Mouse (Mus musculus) layer of hippocampus, postnatal 36 days (tissue): ENCODE results near the gene Rapgef4. TPM values are rescaled to one million over a fixed set of nuclear protein-coding genes. Genes with fewer than 3 reads are reported as not detected.

ENCODE experiments used
- DNase-seq, 2 experiments: peaks; one replicate each; pipeline ENCODE4 v3.0.0; 2022
- total RNA-seq, 2 experiments: library from RNA; stranded (reverse); gene quantifications; 2 replicates each; pipeline ENCODE4 v1.2.3; 2021

Rapgef4 gene
- total RNA-seq, 2 experiments from 2014 or later: 339 to 358 TPM

DNA sequence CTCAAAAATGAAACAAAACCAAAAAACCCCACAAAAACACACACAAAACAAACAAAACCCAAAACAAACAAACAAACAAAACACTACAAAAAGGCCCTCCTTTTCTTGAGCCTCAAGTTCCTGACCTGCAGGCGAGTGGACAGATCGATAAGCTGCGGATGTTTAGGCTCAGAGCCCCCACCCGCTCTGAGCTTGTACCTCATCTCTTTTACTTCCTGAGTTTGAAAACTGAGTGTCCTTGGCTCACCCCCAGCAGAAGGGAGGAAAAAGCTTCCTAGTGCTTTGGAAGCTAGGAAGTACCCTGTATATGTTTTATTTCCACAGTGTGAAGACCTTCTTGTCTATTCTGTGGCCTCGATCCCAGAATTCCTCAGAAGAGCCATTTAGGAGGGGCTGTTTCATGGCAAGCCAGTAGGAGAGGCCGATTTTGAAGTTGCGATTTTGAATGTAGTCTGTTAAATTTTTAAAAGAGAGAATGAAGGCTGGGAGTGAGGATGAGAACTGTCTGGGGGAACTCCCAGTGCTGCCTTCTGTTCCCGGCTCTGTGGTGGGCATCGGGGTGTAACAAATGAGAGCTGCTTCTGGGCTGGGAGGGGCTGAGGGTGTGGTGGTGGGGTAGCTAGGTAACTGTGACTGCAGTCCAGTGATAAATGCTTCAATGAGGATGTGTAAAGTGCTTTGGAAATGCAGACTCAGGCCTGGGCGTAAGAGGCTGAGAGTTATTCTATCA lies 2.0 kb downstream of the Rapgef4 start:
- DNase-seq: no peak

DNA sequence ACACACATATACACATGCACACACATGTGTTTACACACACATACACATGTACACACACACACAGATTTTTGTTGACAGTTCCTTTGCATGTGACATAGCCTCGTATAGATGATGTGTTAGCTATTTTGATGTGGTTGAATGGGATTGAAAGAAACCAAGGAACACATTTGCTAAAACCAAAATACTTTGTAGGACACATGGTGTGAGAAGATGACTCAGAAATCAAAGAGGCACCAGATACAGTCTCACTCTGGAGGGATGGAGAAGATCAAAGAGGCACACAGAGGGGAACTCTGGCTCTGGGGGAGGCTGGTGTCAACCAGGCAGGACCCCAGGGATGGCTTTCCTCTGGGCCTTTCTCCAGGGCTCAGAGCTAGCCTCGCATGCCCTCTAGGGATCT lies 4.7 kb downstream of the Rapgef4 start:
- DNase-seq: no peak

DNA sequence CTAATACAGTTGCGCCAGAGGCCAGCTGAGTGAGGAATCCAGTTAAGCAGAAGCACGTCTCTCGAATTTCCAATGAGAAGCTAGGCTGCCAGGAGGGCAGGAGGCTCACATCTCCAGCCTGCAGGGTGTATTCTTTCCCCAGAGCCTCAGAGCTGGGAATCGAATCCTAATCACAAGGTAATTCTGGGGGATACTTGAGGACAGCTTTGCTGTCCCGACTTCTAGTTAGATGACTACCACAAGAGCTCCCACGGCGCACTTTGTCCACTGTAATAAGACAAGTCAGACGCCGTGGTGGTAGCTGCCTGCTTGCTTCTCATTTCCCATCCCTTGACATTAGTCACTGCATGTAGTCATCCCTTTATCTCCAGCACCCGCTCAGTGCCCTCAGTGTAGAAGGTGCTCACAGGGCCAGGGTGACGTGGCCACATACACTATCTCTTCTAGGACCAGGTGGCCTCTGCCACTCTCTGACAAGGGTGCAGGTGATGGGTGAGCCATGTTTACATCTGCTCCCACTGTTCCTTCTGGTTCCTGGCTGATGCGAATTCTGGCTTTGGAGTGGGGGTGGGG lies 5.3 kb downstream of the Rapgef4 start:
- DNase-seq: no peak

DNA sequence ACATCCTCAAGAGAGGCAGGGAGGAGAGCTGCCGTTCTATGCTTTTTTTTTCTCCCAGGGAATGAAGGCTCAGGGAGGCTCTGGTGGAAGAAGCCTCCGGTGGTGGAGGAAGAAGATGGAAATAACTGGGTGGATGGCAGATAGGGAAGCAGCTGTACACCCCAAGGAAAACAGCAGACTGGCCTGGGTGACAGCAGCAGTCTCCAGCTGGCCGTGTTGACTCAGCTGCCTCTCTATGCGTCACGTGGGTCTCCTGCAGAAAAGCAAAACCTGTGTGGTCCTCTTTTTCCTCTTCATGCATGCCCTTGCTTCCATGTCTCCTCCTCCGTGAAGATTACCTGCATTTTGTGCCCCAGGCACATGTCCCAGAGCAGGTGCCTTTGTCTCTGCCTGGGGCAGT lies 7.5 kb downstream of the Rapgef4 start:
- DNase-seq: peak in 1 of 2 experiments; percentile 48

DNA sequence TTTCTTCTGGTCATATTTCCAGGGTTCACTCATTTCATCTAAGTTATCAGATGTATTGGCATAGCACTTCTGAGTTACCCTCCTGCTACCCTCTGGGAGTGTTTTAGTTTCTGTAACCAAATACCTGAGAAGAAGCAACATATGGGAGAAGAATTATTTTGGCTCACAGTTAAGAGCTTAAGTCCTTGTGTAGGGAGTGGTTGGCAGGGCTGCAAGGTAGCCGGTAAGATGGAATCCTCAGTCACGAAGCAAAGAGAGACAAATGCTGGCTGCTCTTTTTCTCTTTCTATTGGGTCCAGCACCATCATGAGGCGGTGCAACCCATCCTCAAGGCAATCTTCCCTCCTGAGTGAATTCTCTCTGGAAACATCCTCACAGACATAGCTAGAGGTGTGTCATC lies 11.1 kb downstream of the Rapgef4 start:
- no peak for DNase-seq

DNA sequence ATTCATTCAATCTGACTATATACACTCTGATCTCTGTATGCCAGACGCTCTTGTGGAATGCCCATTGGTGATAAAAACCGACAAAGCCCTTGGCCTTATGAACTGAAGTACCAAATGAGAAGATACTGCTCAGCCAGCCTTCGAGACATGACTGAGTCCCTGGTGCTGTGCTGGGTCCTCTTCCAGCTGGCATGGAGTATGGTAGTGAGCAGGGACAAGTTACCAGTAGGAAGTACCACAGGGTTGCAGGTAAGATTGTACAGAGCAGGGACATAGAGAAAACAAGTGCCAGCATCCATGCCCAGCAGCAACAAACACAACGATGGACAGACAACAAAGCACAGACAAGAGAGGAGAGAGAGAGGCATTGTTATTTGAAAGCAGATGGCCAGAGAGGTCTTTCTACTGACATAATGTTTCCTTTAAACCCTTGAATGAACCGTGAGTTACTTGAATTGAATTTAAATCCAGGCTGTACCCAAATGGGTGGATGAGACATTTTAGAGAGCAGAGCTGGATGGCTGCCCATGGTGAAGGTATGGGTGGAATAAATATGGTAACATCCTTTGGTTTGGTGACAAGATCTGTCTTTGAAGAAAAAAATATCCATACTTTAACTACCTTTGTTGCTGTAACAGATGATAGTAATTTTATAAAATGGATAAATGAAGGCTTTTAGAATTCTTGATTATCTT lies 12.8 kb downstream of the Rapgef4 start:
- no peak for DNase-seq

DNA sequence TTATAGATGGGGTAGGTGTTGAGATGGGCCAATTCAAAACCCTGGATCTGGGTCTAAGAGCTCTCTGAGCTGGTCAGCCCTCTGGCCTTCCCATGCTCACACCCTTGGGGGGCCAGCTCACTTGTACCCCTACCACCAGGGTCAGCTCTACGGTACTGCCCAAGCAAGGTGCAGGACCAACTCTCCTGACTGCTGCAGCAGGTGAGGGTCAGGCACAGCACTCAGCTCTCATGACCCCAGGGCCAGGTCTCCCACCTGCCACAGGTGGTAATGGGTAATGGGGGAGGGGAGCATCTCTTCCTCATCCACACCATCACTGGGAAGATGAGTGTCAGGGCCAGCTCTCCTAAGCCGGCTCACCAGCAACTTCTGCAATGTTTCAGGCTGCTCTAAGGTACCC lies 17.5 kb downstream of the Rapgef4 start:
- DNase-seq: no peak

DNA sequence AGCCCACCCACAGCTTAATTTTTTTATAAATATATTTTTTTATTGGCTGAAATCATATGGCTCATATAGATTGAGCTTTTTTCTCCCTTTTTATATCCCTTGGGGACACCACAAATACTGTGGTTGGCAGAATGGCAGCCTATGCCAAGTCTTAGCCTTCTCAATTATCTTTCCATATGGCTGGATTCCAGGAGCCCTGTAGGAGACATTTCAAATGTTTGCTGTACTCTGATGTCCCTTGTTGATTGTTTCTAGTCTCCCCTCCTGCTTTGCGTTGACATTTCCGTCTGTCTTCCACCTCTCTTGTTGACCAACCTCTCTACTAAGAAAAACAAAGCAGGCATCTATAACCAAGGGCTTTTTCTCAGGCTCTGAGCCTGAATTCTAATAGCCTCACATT lies 19.1 kb downstream of the Rapgef4 start:
- no peak for DNase-seq

DNA sequence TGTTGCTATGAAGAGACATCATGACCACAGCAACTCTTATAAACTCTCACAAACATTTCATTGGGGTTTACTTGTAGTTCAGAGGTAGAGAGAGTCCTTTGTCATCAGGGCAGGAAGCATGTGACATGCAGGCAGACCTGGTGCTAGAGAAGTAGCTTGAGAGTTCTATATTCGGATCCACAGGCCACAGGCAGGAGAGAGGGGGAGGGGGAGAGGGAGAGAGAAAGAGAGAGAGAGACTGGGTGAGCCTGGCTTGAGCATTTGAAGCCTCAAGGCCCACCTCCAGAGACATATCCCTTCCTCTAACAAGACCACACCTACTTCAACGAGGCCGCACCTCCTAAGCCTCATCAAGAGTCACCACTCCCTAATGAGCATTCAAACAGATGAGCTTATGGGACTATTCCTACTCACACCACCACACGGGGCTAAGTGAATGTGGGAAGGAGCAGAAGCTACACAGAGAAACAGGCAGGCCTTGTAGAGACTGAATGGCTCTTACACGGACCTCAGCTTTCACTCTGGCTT lies 21.9 kb downstream of the Rapgef4 start:
- no peak for DNase-seq

DNA sequence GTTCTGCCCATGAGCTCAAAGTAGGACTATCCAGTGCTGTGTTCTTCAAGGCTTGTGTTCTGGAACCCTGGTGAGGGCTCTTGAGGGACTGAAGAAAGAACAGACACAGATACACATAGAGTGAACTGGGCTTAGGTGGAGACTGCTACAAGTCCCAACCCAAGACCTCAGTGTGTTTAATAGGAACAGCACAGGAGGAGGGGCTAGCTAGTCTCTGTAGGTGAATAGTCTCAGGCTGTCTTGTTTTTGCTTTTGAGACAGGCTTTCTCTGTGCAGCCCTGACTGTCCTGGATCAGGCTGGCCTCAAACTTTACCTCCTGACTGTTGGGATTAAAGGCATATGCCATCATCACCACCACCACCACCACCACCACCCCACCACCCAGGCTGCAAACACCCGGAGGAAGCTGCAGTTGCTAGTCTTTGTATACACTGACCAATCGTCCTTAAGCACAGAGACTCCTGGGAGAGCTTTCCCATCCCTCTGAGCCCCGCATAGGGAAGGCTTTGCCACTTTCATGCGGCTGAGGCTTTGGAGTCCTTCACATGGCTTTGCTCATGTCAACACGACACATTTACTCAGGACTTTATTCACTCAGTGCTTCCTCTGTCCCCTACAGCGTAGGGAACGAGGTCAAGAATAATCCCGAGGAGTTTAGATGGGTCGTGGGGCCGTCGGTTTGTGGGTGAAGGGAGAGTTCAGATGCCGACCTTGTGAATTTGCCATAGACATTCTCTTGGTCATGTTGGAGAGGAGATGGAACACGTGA lies 22.9 kb downstream of the Rapgef4 start:
- no peak for DNase-seq

DNA sequence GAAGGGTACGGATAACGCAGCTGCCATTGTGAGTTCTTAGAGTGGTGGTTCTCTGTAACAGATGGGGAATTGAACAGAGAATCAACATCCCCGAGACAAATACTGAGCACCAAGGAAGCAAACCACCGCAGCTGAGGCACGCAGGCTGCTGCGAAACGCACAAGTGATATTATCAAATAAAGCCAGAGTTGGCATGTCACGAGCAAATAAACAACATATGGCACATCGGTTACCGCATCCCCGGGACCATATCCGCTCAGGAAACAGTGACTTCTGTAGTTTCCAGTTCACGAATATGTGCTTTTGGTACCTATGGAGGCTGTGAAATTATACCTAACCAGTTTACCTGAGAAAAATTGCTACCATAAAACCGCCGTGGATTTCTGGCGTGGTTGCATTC lies 24.0 kb downstream of the Rapgef4 start:
- no peak for DNase-seq

DNA sequence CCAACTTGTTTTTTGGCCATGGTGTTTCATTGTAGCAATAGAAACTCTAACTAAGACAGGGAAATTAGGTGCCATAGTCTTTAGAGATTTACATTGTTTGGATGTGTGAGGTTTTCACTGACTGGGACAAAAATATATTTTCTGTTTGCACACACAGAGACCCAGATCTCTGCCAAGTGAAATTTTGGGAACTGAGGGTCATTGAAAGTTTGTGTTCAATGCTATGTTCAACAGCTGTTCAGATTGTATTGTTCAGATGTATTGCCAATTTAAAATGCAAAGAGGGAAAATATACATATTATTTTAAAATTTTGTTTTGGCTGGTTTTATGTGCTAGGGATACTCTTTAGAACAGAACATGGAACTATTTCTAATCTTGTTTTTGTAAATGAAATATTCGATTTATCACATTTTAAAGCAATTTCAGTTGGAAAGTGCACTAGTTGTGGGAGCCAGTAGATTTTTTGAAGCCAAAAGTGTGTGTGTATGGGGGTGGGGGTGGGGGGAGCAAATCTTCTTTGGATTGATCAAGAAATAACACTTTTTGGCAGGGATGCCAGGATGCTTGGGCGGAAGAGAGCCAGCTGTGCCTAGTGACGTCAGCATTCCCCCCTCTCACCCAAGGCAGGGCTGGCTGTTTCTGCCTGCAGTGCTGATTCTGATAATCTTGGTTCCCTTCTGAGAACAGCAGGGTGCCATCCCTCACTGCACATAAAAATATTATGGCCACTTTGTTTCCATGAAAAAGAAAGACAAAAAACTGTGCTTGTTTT lies 28.6 kb downstream of the Rapgef4 start:
- DNase-seq: peak in 1 of 2 experiments; percentile 34

DNA sequence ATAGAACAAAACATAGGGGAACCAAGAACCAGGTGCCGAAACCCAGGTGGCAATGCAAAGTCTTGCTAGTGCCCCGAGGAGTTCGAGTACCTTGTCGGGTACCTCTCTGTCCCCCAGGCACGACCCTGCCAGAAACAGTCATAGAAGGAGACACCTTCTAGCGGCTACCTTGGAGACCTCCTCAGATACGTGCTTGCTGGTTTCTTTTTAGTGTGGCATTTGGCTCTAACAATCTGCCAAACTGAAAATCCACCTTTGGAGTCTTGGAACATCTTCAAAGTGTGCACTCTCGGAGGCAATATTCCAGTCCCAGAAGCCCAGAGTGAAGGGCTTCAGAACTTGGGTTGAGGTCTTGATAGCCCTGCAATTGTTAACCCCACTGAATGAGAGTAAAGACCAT lies 34.3 kb downstream of the Rapgef4 start:
- DNase-seq: no peak

DNA sequence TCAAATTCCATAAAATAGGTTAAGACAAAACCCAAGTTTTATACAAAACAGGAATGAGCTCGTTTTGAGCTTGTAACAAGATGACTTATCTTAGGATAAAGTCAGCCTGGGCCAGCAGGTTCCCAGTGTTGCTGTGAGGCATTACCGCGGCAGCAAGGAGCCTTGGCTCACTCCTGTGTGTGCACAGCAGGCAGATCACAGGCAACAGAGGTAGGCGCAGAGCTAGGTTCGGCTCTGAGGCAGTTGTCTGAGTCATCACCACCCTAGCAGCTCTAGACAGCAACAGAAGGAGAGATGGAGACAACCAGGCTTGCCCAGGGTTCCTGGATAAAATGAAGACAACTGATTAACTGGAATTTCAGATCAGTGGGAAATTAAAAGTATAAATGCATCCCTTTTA lies 35.0 kb downstream of the Rapgef4 start:
- DNase-seq: no peak

DNA sequence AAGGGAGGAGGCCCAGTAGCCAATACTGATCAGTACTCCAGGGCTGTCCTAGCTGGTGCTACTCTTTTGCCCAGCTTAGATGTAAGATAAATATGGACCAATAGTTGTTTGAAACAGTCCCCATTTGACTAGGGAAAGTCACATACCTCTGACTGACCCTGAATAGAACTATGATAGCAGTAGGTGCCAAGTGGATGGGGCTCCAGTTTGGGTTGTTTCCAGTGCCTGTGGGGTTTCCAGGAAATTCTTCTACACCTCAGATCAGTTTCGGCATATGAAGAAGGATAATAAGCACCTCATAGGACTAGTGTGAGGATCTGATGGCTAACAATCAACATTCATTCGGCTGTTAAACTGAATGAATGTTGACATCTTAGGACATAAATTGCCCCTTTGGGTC lies 36.1 kb downstream of the Rapgef4 start:
- no peak for DNase-seq

DNA sequence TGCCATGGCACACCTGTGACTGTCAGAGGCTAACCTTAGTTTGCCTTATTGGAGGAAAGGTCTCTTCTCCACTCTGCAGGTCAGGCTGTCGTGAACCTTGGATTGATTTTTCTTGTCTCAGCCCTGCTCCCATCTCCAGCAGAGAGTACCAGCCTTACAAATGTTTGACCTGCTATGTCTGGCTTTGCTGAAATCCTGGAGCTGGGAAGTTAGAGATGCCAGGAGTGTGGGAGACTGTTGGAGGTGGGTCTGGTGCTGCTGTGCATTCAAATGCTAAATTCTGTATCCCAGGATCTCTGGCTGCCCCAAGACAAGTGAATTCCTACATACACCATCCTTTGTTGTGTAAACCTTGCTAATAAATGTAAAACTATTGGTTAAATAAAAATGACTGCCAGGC lies 37.7 kb downstream of the Rapgef4 start:
- no peak for DNase-seq

DNA sequence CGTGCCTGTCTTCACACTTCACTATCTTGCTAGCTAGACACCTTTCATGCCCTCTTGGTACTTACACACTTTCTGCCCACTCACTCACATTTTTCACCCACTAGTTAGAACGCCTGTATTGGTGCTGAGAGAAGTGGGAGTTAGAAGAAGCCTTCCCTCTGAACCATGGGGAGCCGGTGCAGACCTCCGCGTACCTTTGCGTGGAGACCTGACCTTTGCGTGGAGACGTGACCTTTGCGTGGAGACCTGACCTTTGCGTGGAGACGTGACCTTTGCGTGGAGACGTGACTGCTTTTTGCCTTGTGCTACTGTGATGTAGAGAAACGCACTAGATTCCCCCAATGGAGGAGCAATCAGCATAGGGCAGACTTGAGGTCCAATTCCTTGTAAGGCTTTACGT lies 39.7 kb downstream of the Rapgef4 start:
- no peak for DNase-seq

DNA sequence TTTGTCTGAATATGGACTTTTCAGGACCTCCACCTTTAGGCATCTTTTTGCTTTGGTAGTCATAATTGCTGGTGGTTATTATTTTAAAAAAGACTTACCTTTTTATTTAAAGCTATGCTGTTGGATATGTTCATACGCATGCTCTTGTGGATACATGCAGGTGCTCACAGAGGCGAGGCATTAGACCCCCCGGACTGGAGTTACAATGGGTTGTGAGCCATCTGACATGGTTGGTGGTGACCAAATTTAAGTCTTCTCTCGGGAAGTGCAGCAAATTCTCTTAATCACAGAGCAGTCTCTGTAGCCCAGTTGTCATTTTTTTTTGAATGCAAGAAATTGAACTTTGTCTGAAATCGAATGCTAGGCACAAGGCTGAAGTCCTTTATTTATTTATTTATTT lies 40.4 kb downstream of the Rapgef4 start:
- no peak for DNase-seq

DNA sequence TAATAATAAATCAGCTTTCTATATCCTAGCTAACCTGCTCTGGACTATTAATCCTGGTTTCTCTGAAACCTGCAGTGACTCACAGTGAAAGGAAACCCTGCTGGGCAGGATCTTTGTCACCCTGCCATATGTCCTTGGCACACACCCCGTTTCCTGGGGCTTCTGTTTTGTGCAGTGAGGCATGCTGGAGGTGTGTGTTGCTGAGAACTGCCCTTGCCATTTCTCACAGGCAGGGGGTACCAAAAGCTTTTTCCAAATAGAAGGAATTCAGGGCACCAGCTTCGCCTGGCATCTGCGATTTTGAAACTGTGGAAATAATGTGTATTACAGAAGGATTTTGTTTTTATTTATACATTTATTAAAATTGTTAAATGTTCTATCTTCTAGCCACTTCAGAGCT lies 40.8 kb downstream of the Rapgef4 start:
- peak; percentile 38 to 50 for DNase-seq

DNA sequence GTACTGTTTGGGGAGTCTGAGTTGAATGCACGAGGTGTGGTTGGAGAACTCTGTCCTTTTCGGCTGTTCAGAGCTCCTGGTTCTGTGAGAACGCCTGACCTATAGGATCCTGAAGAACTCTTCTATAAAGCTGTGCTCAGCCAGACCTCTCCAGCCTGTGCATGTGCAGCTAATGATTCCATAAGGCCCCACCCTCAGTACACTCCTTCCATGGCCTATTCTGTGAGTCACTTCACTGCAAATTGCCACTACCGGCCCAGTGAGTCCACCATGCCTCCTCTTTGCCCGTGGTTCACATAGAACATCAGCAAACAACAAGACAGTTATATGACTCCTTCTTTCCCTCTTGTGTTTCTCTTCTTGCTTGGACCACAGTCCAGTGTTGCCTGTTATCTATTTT lies 42.8 kb downstream of the Rapgef4 start:
- DNase-seq: no peak

DNA sequence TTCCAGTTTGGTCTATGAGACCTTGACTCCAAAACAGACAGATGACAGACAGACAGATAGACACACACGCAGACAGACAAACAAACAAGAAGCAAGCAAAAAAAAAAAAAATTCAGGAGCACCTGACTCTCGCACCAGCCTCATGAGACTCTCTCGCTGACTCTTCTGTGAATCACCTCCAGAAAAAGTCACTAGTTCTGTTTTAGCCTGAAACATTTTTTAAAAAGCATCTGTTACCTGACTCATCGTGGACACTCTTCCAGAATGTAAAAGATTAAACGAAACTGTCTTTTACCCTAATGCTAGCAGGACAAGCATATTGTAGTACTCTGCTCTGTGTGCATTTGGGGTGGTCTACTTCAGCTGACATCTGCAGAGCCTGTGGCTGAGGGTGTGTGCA lies 44.6 kb downstream of the Rapgef4 start:
- DNase-seq: no peak

DNA sequence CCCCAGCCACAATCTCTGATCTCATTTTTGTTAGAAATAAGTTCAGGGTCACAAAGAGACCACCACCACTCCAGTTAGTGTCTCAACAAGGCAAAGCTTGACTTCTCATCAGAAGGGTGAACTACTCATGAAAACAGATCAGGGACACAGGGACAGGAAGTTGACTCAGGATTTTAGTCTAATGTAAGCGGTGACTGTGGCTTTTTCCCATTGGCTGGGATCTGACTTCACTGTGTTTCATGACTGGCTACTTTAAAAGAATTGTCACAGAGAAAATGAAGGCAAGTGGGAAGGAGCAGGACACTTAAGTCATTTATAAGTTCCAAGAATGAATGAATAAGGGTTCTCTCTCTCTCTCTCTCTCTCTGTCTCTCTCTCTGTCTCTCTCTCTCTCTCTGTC lies 45.5 kb downstream of the Rapgef4 start:
- no peak for DNase-seq
